Mouse (Mus musculus): ENCODE data around the gene Lhfpl2. TPM values are rescaled to one million over a fixed set of nuclear protein-coding genes. Genes with fewer than 3 reads are reported as not detected.

Lhfpl2 gene
- polyA plus RNA-seq, 1 experiment from 2014 or later = 18.2 TPM

GRCm38 (mm10) chr13:94058642-94059222 lies 1.1 kb downstream of the Lhfpl2 start:
- no peak for ATAC-seq (ENCODE audit: low FRiP score)
- H3K36me3 ChIP-seq = no peaks in the 10 kb centered on the region
- H3K9ac ChIP-seq (replicated peaks) = peak overlapping the region; percentile 72; the same call in 1 of the 2 replicates
- H3K9me3 ChIP-seq (replicated peaks) = no peaks in the 10 kb centered on the region
- WGBS = 35% methylated on average over 6 of the region's 6 CpGs
- peak overlapping the region; percentile 100 for H3K4me2 ChIP-seq
- H3K27ac ChIP-seq (replicated peaks) = no peak overlapping the region
- peaks cover 31% of the 10 kb centered on the region for H3K4me1 ChIP-seq
- H3K4me3 ChIP-seq (replicated peaks) = peak overlapping the region; percentile 73
- H3K27me3 ChIP-seq (replicated peaks) = peaks cover 58% of the 10 kb centered on the region

GRCm38 (mm10) chr13:94059373-94059772 lies 1.8 kb downstream of the Lhfpl2 start:
- no peaks in the 10 kb centered on the region for H3K36me3 ChIP-seq
- H3K9me3 ChIP-seq (replicated peaks) = no peaks in the 10 kb centered on the region
- peaks cover 31% of the 10 kb centered on the region for H3K4me1 ChIP-seq
- H3K9ac ChIP-seq (replicated peaks) = no peak overlapping the region
- H3K4me3 ChIP-seq (replicated peaks) = no peak overlapping the region
- 88% methylated on average over 4 of the region's 4 CpGs for WGBS
- no peak overlapping the region for H3K27ac ChIP-seq (replicated peaks)
- peak overlapping the region; percentile 100 for H3K4me2 ChIP-seq
- no peak for ATAC-seq (ENCODE audit: low FRiP score)
- H3K27me3 ChIP-seq (replicated peaks) = peaks cover 62% of the 10 kb centered on the region

GRCm38 (mm10) chr13:94059778-94060177 lies 2.2 kb downstream of the Lhfpl2 start:
- H3K9me3 ChIP-seq (replicated peaks) = no peaks in the 10 kb centered on the region
- WGBS = 87% methylated on average over 6 of the region's 6 CpGs
- H3K4me2 ChIP-seq = peak overlapping the region; percentile 100; the same call in 1 of the 2 replicates
- no peak overlapping the region for H3K9ac ChIP-seq (replicated peaks)
- no peak overlapping the region for H3K4me3 ChIP-seq (replicated peaks)
- H3K27me3 ChIP-seq (replicated peaks) = peaks cover 66% of the 10 kb centered on the region
- H3K36me3 ChIP-seq = no peaks in the 10 kb centered on the region
- H3K27ac ChIP-seq (replicated peaks) = no peak overlapping the region
- H3K4me1 ChIP-seq = peaks cover 34% of the 10 kb centered on the region
- ATAC-seq (ENCODE audit: low FRiP score) = no peak

- H3K36me3 ChIP-seq = no peaks in the 10 kb centered on the region
- H3K9ac ChIP-seq (replicated peaks) = no peak overlapping the region
- ATAC-seq (ENCODE audit: low FRiP score) = no peak
- no peaks in the 10 kb centered on the region for H3K9me3 ChIP-seq (replicated peaks)
- H3K4me2 ChIP-seq = no peak overlapping the region
- 88% methylated on average over 3 of the region's 3 CpGs for WGBS
- H3K4me3 ChIP-seq (replicated peaks) = no peak overlapping the region
- peaks cover 71% of the 10 kb centered on the region for H3K27me3 ChIP-seq (replicated peaks)
- no peak overlapping the region for H3K27ac ChIP-seq (replicated peaks)
- peaks cover 40% of the 10 kb centered on the region for H3K4me1 ChIP-seq
Measured at GRCm38 (mm10) chr13:94060461-94060860, 2.9 kb downstream of the Lhfpl2 start.

- H3K9ac ChIP-seq (replicated peaks) = no peak overlapping the region
- no peak overlapping the region for H3K27ac ChIP-seq (replicated peaks)
- peaks cover 74% of the 10 kb centered on the region for H3K27me3 ChIP-seq (replicated peaks)
- ATAC-seq (ENCODE audit: low FRiP score) = no peak
- H3K4me3 ChIP-seq (replicated peaks) = no peak overlapping the region
- WGBS = 70% methylated on average over 9 of the region's 9 CpGs
- no peaks in the 10 kb centered on the region for H3K9me3 ChIP-seq (replicated peaks)
- no peak overlapping the region for H3K4me2 ChIP-seq
- peaks cover 45% of the 10 kb centered on the region for H3K4me1 ChIP-seq
- H3K36me3 ChIP-seq = no peaks in the 10 kb centered on the region
Measured at GRCm38 (mm10) chr13:94061256-94061877, 3.8 kb downstream of the Lhfpl2 start.

GRCm38 (mm10) chr13:94062349-94063111 lies 4.9 kb downstream of the Lhfpl2 start:
- Histone ChIP-seq H3K4me2 (peak overlapping the region; percentile 30), H3K27me3 (replicated peaks) (peaks cover 77% of the 10 kb centered on the region), H3K4me3 (replicated peaks) (no peak overlapping the region), H3K9ac (replicated peaks) (no peak overlapping the region), H3K36me3 (no peaks in the 10 kb centered on the region), H3K27ac (replicated peaks) (no peak overlapping the region), H3K9me3 (replicated peaks) (no peaks in the 10 kb centered on the region), H3K4me1 (peaks cover 40% of the 10 kb centered on the region)
- ATAC-seq (ENCODE audit: low FRiP score) = no peak
- 16% methylated on average over 21 of the region's 21 CpGs for WGBS

GRCm38 (mm10) chr13:94063156-94063555 lies 5.6 kb downstream of the Lhfpl2 start:
- Histone ChIP-seq H3K36me3 (no peaks in the 10 kb centered on the region), H3K4me2 (peak overlapping the region; percentile 30), H3K4me3 (replicated peaks) (no peak overlapping the region), H3K9ac (replicated peaks) (no peak overlapping the region), H3K27me3 (replicated peaks) (peaks cover 83% of the 10 kb centered on the region), H3K4me1 (peaks cover 35% of the 10 kb centered on the region), H3K9me3 (replicated peaks) (no peaks in the 10 kb centered on the region), H3K27ac (replicated peaks) (no peak overlapping the region)
- 46% methylated on average over 8 of the region's 8 CpGs for WGBS
- ATAC-seq (ENCODE audit: low FRiP score) = no peak

- no peak for ATAC-seq (ENCODE audit: low FRiP score)
Measured at GRCm38 (mm10) chr13:94064571-94064970, 7.0 kb downstream of the Lhfpl2 start.

GRCm38 (mm10) chr13:94065276-94066050 lies 7.9 kb downstream of the Lhfpl2 start:
- Histone ChIP-seq H3K4me2 (no peak overlapping the region), H3K4me3 (replicated peaks) (no peak overlapping the region), H3K9me3 (replicated peaks) (no peaks in the 10 kb centered on the region), H3K9ac (replicated peaks) (no peak overlapping the region), H3K4me1 (peaks cover 31% of the 10 kb centered on the region), H3K36me3 (no peaks in the 10 kb centered on the region), H3K27ac (replicated peaks) (0 out of 2 replicates have a peak overlapping the region, but pooled peaks have one; percentile 33), H3K27me3 (replicated peaks) (peaks cover 79% of the 10 kb centered on the region)
- no peak for ATAC-seq (ENCODE audit: low FRiP score)
- 23% methylated on average over 11 of the region's 11 CpGs for WGBS

More at GRCm38 (mm10) chr13:94064571-94064970, 7.0 kb downstream of the Lhfpl2 start:
- peaks cover 28% of the 10 kb centered on the region for H3K4me1 ChIP-seq
- H3K36me3 ChIP-seq = no peaks in the 10 kb centered on the region
- H3K9ac ChIP-seq (replicated peaks) = no peak overlapping the region
- no peak overlapping the region for H3K27ac ChIP-seq (replicated peaks)
- H3K4me3 ChIP-seq (replicated peaks) = no peak overlapping the region
- peaks cover 76% of the 10 kb centered on the region for H3K27me3 ChIP-seq (replicated peaks)
- H3K9me3 ChIP-seq (replicated peaks) = no peaks in the 10 kb centered on the region
- H3K4me2 ChIP-seq = no peak overlapping the region
- 17% methylated on average over 7 of the region's 7 CpGs for WGBS

GRCm38 (mm10) chr13:94066626-94067275 lies 9.2 kb downstream of the Lhfpl2 start:
- Histone ChIP-seq H3K4me1 (peaks cover 31% of the 10 kb centered on the region), H3K4me3 (replicated peaks) (no peak overlapping the region), H3K36me3 (no peaks in the 10 kb centered on the region), H3K27ac (replicated peaks) (no peak overlapping the region), H3K9ac (replicated peaks) (no peak overlapping the region), H3K4me2 (no peak overlapping the region), H3K9me3 (replicated peaks) (no peaks in the 10 kb centered on the region), H3K27me3 (replicated peaks) (peaks cover 80% of the 10 kb centered on the region)
- 87% methylated on average over 5 of the region's 5 CpGs for WGBS
- no peak for ATAC-seq (ENCODE audit: low FRiP score)

GRCm38 (mm10) chr13:94068308-94068707 lies 10.7 kb downstream of the Lhfpl2 start:
- Histone ChIP-seq H3K9me3 (replicated peaks) (no peaks in the 10 kb centered on the region), H3K9ac (replicated peaks) (no peak overlapping the region), H3K27ac (replicated peaks) (no peak overlapping the region), H3K36me3 (no peaks in the 10 kb centered on the region), H3K4me1 (peaks cover 25% of the 10 kb centered on the region), H3K4me2 (no peak overlapping the region), H3K27me3 (replicated peaks) (peaks cover 74% of the 10 kb centered on the region), H3K4me3 (replicated peaks) (no peak overlapping the region)
- 94% methylated on average over 1 of the region's 1 CpGs for WGBS
- no peak for ATAC-seq (ENCODE audit: low FRiP score)

Data from neural tube, embryonic 15.5 days (tissue).